Mouse (Mus musculus): Measurements from ENCODE around the gene Crocc2.

GRCm38 (mm10) chr1:93214612-93215011, 46.1 kb downstream of the Crocc2 start:
- no peak for TF ChIP-seq CTCF (IDR thresholded peaks at IDR 0.05; ENCODE audit: low read depth)
- TF ChIP-seq EP300 (IDR thresholded peaks at IDR 0.05; ENCODE audit: low read depth): no peak

All from heart, postnatal 0 days (tissue).